Mouse (Mus musculus) activated CD4-positive, CD25-positive, alpha-beta regulatory T cell, adult 4 months (primary cell): ENCODE results near the gene Psmd11. TPM values are rescaled to one million over a fixed set of nuclear protein-coding genes. Genes with fewer than 3 reads are reported as not detected.

Source experiments
- ATAC-seq: one replicate; pipeline ENCODE4 v1.8.0; 2017
- polyA plus RNA-seq, 2 experiments: library from polyadenylated mRNA; unstranded; fragments of 100-300 nt; shearing (Covaris generic); gene quantifications; one replicate each; pipeline ENCODE4 v1.2.1; 2017

Gene Psmd11
- polyA plus RNA-seq, 2 experiments from 2014 or later, result 273 to 307 TPM

- no peak for ATAC-seq
Measured at GRCm38 (mm10) chr11:80482921-80483320, 54.5 kb downstream of the Psmd11 start.

DNA sequence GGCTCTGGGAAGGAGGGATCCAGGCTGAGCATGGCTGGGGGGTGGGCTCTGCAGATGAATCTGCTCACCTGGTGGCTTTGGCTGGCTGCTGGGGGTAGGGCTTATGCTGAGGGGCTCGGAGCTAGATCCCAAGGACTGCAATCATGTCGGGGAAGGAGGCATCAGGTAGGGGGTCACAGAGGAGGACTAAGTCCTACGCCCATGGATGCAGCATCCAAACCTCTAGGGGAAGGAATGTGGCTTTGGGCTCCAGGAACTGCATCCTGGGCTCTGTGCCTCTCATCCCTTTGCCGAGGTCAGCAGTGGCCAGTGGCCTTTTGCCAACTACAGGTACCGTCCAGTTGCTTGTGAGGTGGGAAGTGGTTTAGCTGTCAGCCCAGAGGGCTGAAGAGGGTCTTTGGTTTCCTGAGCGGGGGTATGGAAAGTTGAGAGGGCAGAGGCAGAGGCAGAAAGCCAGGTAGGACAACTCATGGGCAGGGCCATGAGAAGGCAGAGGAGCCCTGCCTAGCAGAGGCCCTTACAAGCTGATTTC lies 55.2 kb downstream of the Psmd11 start:
- no peak for ATAC-seq

GRCm38 (mm10) chr11:80484191-80484791 lies 55.9 kb downstream of the Psmd11 start:
- no peak for ATAC-seq

- no peak for ATAC-seq
Measured at GRCm38 (mm10) chr11:80485120-80485551, 56.7 kb downstream of the Psmd11 start.

DNA sequence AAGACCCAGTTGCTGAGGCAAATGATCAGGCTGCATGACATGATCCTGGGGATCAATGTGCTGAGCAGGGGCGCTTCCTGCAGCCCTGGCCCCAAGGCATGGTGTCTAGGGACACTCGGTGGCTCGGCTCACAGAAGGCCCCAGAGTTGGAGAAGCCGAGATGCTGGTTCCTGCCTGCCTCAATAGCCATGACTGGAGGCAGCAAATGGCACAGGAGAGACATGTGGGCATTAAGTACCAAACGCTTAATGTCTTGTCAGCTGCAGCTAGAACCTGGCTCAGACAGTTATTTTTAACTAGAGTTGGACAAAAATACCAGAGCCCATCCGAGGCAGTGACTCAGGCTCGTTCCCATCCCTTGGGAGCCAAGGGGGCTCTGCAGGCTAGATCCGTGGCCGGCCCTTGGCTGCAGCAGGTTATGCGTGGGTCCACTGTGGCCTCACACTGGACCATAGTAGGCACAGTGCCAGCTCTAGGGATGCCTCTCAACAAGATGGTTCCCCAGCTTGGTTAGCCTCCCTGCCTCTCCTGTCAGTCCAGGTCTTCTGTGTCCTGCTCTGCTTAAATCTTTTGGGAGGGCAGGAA lies 57.3 kb downstream of the Psmd11 start:
- ATAC-seq, result no peak

DNA sequence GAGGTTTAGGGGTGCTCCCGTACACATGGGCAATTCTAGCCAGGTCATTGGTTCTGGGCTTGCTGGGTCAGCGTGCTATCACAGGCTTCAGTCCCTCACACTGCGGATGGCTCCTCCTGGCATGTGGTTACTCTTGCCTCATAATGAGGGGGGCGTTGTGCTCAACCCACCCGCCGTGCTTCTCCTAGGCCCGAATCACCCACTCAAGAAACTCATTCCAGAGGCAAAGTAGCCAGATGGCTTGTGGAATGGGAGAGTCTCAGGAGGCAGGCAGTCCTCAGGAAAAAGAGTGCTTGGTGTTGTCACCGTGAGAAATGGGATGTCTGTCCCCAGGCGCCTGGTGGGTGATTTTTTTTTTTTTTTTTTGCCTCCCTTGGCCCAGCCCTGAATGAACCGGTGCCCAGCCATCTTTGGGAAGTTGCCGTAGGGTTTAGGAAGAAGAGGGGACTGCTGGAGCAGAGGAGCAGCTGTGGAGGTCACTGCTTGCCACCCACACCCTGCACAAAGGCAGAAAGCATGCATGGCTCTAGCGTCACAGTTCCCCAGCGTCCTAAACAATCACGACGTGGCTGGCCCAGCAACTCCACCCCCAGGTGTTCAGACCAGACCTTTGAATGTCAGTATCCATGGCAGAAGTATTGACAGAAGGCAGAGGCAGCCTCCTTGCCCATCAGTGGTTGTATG lies 59.6 kb downstream of the Psmd11 start:
- no peak for ATAC-seq

DNA sequence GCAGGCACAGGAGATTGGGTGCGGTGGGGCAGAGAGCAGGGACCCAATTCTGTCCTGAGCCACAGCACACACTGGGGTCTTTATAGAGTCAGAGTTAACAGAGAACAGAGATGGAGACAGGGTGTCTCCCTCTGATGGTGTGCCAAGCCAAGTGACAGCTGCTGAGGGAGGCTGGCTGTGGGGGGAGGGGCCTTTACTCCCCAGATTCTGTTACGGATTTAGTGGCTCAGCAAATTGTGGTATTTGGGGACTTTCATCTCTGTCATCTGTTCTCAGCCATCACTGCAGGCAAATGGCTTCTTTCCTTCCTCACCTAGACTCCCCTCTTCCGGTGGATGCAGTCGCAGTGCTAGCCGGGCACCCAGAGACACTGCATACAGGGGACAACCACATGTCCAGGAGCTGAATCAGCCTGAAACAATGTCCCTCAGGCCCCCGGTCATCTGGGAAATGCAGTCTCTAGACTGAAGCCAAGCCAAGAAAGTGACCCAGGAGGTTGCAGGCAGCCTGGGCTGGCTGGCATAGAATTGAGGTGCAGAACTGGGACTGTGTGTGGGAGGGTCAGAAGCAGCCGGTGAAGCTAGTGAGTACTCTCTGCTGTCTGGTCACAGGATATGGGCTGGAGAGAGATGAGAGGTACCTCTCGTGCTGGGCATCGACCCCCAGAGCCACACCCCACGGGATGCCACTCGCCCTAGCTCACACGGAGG lies 60.9 kb downstream of the Psmd11 start:
- peak; percentile 39 for ATAC-seq

- ATAC-seq, result peak; percentile 70
Measured at GRCm38 (mm10) chr11:80489882-80490196, 61.4 kb downstream of the Psmd11 start.

DNA sequence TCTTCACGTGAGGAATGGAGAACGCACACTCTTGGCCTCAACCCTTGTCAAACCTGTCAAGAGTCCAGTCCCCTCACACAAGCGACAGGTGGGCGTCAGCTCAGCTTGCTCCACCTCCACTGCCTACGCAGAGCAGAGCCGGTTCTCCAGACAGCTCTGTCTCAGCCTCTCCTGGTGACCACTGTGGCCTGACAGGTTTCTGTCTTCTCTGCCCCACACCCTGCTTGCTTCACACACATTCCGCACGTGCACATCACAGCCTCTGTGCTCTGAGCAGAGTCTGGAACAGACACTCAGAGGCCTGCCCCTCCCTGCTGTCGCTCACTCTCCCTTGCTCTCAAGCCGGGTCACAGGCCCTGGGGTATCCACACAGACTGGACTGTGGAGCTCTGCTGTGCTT lies 62.4 kb downstream of the Psmd11 start:
- ATAC-seq, result no peak

DNA sequence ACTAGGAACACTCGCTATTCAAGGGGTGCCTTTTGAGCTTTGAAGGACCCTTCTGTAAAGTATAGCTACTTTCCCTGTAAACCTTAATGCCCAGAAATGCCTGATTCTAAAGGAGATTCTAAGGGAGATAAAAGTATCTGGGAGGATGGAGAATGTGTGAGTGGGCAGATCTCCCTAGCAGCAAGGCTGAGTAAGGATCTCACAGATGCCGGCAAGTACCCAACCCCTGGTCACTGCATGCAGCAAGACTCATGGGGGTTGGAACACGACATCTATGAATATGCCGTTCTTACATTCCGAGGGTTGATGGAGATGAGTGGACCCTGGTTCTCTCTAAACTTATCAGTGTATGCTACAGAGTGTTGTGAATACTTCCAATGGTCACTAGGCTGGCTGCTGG lies 64.8 kb downstream of the Psmd11 start:
- no peak for ATAC-seq

- ATAC-seq, result no peak
Measured at GRCm38 (mm10) chr11:80494852-80495251, 66.4 kb downstream of the Psmd11 start.

GRCm38 (mm10) chr11:80495972-80496371 lies 67.6 kb downstream of the Psmd11 start:
- ATAC-seq, result no peak

- ATAC-seq, result no peak
Measured at GRCm38 (mm10) chr11:80496640-80497039, 68.2 kb downstream of the Psmd11 start.

DNA sequence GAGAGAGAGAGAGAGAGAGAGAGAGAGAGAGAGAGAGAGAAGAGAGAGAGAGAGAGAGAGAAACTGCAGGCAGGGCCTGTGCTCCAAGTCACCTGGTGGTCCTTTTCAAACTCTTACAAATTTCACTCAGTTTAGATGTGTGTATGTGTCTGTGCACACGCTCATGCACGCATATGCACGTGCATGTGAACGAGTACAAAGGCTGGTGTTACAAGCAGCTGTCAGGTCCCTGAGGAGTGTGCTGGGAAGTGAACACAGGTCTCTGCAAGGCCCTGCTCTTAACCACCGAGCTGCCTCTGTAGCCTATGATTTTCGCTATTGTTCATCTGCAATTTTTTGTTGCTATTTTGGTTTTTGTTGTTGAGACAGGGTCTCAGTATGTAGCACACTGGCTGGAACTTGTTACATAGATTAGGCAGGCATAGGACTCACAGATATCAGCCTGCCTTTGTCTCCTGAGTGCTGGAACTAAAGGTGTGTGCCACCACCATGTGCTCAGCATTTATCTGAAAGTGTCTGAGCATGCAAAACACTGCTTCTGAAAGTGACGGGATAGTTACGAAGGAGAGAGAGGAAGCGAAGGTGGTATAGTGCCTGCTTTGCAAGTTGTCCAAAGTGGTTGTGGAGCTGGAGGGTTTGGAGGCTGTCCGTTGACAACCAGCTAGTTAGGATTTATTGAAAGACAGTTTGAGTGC lies 69.0 kb downstream of the Psmd11 start:
- ATAC-seq, result no peak

GRCm38 (mm10) chr11:80498328-80499070 lies 70.1 kb downstream of the Psmd11 start:
- ATAC-seq, result no peak

- ATAC-seq, result no peak
Measured at GRCm38 (mm10) chr11:80499550-80499952, 71.1 kb downstream of the Psmd11 start.

GRCm38 (mm10) chr11:80503281-80503680 lies 74.9 kb downstream of the Psmd11 start:
- ATAC-seq, result no peak

DNA sequence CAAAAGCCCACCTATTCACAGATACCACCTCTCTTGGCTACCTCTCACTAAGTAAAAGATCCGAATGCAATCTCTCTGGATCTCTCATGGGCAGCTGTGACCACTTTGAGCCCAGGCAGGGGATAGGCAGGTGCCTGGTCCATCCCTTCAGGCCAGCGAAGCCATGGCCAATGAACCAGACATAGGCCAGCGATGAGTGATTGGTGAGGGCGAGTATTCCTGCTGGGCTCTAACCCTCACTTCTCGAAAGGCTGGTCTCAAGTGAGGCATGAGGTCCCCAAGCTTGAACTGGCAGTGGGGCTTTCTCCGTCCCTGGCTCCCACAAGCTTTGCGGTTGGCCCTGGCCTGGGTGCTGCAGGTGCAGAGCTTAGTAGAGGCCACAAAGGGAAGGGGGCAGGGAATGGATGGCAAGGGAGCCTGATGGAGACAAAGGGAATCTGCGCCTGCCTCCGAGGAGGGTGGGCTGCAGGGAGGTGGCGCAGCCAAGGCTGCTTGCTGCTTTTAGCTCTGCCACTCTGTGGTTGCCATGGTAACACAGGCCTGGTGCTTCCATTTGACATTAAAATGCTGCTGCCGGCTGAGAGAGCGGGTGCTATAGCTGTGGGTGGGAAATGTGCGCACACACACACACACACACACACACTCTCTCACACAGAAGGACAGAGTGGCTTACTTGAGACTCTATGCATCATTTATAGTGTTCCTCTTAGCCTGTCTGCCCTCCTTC lies 75.5 kb downstream of the Psmd11 start:
- ATAC-seq, result no peak

DNA sequence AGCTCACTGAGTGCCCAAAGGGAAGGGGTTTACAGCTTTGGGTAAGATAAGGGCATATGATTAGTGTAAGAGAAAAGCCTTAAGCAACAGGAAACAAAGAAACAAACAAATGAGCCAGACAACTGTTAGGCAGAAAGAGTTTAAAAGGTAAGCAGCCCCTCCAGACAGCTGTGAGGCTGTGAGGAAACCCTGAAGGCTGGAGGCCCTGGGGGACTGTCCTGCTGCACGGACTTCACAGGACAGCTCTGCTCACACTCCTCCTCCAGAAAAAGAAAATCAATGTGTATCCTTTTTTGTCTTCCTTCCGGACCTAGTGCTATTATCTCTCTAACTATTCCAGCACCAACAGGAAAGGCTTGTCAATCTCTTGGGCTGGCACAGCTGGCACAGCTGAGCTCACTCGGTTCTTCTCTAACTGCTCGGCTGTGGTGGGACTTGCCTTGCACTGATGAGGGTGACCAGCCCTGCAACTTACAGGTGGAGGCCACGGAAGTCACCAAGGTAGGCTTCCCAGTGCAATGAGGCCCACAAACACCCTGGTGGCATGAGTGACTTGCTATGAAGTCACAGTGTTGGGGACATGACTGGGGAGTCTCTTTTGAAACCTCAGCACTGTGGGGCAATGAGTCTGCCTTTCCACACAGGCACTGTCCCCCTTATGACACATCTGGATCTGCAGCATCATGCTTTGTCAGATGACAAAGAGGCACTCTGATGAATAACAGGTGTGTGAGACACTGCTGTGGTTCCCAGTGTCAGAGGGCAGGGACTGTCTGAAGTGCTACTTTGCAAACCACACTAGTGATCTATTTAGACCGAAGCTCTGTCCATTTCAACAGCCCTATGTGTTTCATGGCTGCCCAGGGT lies 76.3 kb downstream of the Psmd11 start:
- no peak for ATAC-seq

- ATAC-seq, result no peak
Measured at GRCm38 (mm10) chr11:80505581-80505980, 77.2 kb downstream of the Psmd11 start.
